Mouse (Mus musculus) forebrain, embryonic 15.5 days (tissue): ENCODE results near the gene Tekt1. TPM values are rescaled to one million over a fixed set of nuclear protein-coding genes. Genes with fewer than 3 reads are reported as not detected.

ENCODE experiments used
- ATAC-seq: fragments of 200-750 bp; cut with Nextera tagmentation; replicated peaks from 2 replicates; pipeline ENCODE4 v1.8.0; 2017; ENCODE audit warnings: mild to moderate bottlenecking, moderate TSS enrichment, moderate library complexity
- H3K27ac ChIP-seq: fragments of 300-500 bp; sonication (generic); replicated peaks from 2 replicates; pipeline ENCODE4 v1.5.1; 2015; ENCODE audit warnings: mild to moderate bottlenecking, inconsistent platforms
- H3K27me3 ChIP-seq: fragments of 300-500 bp; sonication (generic); 2 replicates; pipeline ENCODE4 v1.6.1; 2015; ENCODE audit warnings: inconsistent platforms
- H3K36me3 ChIP-seq: fragments of 300-500 bp; sonication (generic); 2 replicates; pipeline ENCODE4 v1.6.1; 2015; ENCODE audit warnings: mild to moderate bottlenecking, inconsistent platforms
- H3K4me1 ChIP-seq: fragments of 300-500 bp; sonication (generic); 2 replicates; pipeline ENCODE4 v1.6.1; 2015; ENCODE audit warnings: inconsistent platforms
- H3K4me2 ChIP-seq: fragments of 300-500 bp; sonication (generic); replicated peaks from 2 replicates; pipeline ENCODE4 v1.6.1; 2015; ENCODE audit warnings: mild to moderate bottlenecking, inconsistent platforms
- H3K4me3 ChIP-seq: fragments of 300-500 bp; sonication (generic); 2 replicates; pipeline ENCODE4 v1.5.1; 2015; ENCODE audit warnings: mild to moderate bottlenecking, inconsistent platforms
- H3K9ac ChIP-seq: fragments of 300-500 bp; sonication (generic); replicated peaks from 2 replicates; pipeline ENCODE4 v1.6.1; 2015; ENCODE audit warnings: mild to moderate bottlenecking, inconsistent platforms
- H3K9me3 ChIP-seq: fragments of 300-500 bp; sonication (generic); 2 replicates; pipeline ENCODE4 v1.6.1; 2016; ENCODE audit warnings: inconsistent platforms
- WGBS: fragments of 180-500 bp; shearing (Covaris S2); methylation state at CpG from one replicate; pipeline ENCODE4 v1.1.7; 2015; ENCODE audit warnings: mixed read lengths; 5-methylcytosine and 5-hydroxymethylcytosine counted together
- polyA plus RNA-seq: library from polyadenylated mRNA; unstranded; fragments of >200 nt; fragmentation: Nextera tagmentation; extraction: Ambion mirVana; gene quantifications from 2 replicates; pipeline ENCODE4 v1.2.1, GENCODE M21; 2015

Gene Tekt1
- polyA plus RNA-seq, 1 experiment from 2014 or later = 10.9 TPM

GRCm38 (mm10) chr11:72379351-72379750, 17.1 kb upstream of the Tekt1 start:
- no peak overlapping the region for H3K9ac ChIP-seq
- H3K4me2 ChIP-seq = no peak overlapping the region
- WGBS = 81% methylated on average over 4 of the region's 4 CpGs

GRCm38 (mm10) chr11:72378222-72378621, 16.0 kb upstream of the Tekt1 start:
- ATAC-seq = no peak
- WGBS = 77% methylated on average over 7 of the region's 7 CpGs
- H3K27ac ChIP-seq = no peak overlapping the region

More at GRCm38 (mm10) chr11:72379351-72379750, 17.1 kb upstream of the Tekt1 start:
- no peak for ATAC-seq
- no peaks in the 10 kb centered on the region for H3K4me1 ChIP-seq
- H3K36me3 ChIP-seq = no peaks in the 10 kb centered on the region
- no peak overlapping the region for H3K27ac ChIP-seq
- H3K27me3 ChIP-seq = no peaks in the 10 kb centered on the region
- no peak overlapping the region for H3K4me3 ChIP-seq
- H3K9me3 ChIP-seq = no peaks in the 10 kb centered on the region

GRCm38 (mm10) chr11:72376562-72376961, 14.3 kb upstream of the Tekt1 start:
- ATAC-seq = no peak
- H3K36me3 ChIP-seq = no peaks in the 10 kb centered on the region
- WGBS = 85% methylated on average over 2 of the region's 2 CpGs
- no peak overlapping the region for H3K4me3 ChIP-seq
- H3K9me3 ChIP-seq = no peaks in the 10 kb centered on the region
- no peaks in the 10 kb centered on the region for H3K4me1 ChIP-seq
- no peak overlapping the region for H3K27ac ChIP-seq
- H3K27me3 ChIP-seq = no peaks in the 10 kb centered on the region
- H3K9ac ChIP-seq = no peak overlapping the region
- no peak overlapping the region for H3K4me2 ChIP-seq

More at GRCm38 (mm10) chr11:72378222-72378621, 16.0 kb upstream of the Tekt1 start:
- Histone ChIP-seq H3K9me3 (no peaks in the 10 kb centered on the region), H3K36me3 (no peaks in the 10 kb centered on the region), H3K27me3 (no peaks in the 10 kb centered on the region), H3K9ac (no peak overlapping the region), H3K4me3 (no peak overlapping the region), H3K4me1 (no peaks in the 10 kb centered on the region), H3K4me2 (no peak overlapping the region)

- H3K4me2 ChIP-seq = no peak overlapping the region
- no peaks in the 10 kb centered on the region for H3K36me3 ChIP-seq
- no peak overlapping the region for H3K9ac ChIP-seq
- peaks cover 7% of the 10 kb centered on the region; the same call in 1 of the 2 replicates for H3K4me1 ChIP-seq
- H3K4me3 ChIP-seq = no peak overlapping the region
- 41% methylated on average over 12 of the region's 12 CpGs for WGBS
- H3K27ac ChIP-seq = no peak overlapping the region
- H3K9me3 ChIP-seq = no peaks in the 10 kb centered on the region
- H3K27me3 ChIP-seq = no peaks in the 10 kb centered on the region
- ATAC-seq = no peak
Measured at GRCm38 (mm10) chr11:72369904-72370672, 7.8 kb upstream of the Tekt1 start.

- no peak overlapping the region for H3K9ac ChIP-seq
- no peak overlapping the region for H3K4me2 ChIP-seq
- WGBS = 50% methylated on average over 11 of the region's 11 CpGs
- no peak overlapping the region for H3K27ac ChIP-seq
- H3K36me3 ChIP-seq = no peaks in the 10 kb centered on the region
- no peaks in the 10 kb centered on the region for H3K27me3 ChIP-seq
- no peaks in the 10 kb centered on the region for H3K9me3 ChIP-seq
- no peak overlapping the region for H3K4me3 ChIP-seq
- peaks cover 7% of the 10 kb centered on the region; the same call in 1 of the 2 replicates for H3K4me1 ChIP-seq
- no peak for ATAC-seq
Measured at GRCm38 (mm10) chr11:72367934-72368674, 5.9 kb upstream of the Tekt1 start.

GRCm38 (mm10) chr11:72366126-72366525, 3.9 kb upstream of the Tekt1 start:
- no peak overlapping the region for H3K4me3 ChIP-seq
- H3K9ac ChIP-seq = no peak overlapping the region
- no peaks in the 10 kb centered on the region for H3K27me3 ChIP-seq
- no peaks in the 10 kb centered on the region for H3K9me3 ChIP-seq
- H3K4me2 ChIP-seq = no peak overlapping the region
- WGBS = 92% methylated on average over 9 of the region's 9 CpGs
- H3K4me1 ChIP-seq = peaks cover 14% of the 10 kb centered on the region; the same call in 1 of the 2 replicates
- no peak overlapping the region for H3K27ac ChIP-seq
- no peaks in the 10 kb centered on the region for H3K36me3 ChIP-seq
- ATAC-seq = no peak

- Histone ChIP-seq H3K36me3 (no peaks in the 10 kb centered on the region), H3K9ac (no peak overlapping the region), H3K4me1 (peaks cover 14% of the 10 kb centered on the region; the same call in 1 of the 2 replicates), H3K27me3 (no peaks in the 10 kb centered on the region), H3K9me3 (no peaks in the 10 kb centered on the region), H3K27ac (no peak overlapping the region), H3K4me2 (no peak overlapping the region), H3K4me3 (no peak overlapping the region)
- WGBS = 92% methylated on average over 5 of the region's 5 CpGs
- ATAC-seq = no peak
Measured at GRCm38 (mm10) chr11:72364526-72364925, 2.3 kb upstream of the Tekt1 start.

- WGBS = 66% methylated on average over 8 of the region's 8 CpGs
- H3K27me3 ChIP-seq = no peaks in the 10 kb centered on the region
- H3K4me3 ChIP-seq = no peak overlapping the region
- no peaks in the 10 kb centered on the region for H3K36me3 ChIP-seq
- no peak overlapping the region for H3K27ac ChIP-seq
- no peak for ATAC-seq
- H3K9me3 ChIP-seq = no peaks in the 10 kb centered on the region
- no peak overlapping the region for H3K4me2 ChIP-seq
- H3K9ac ChIP-seq = no peak overlapping the region
- H3K4me1 ChIP-seq = peaks cover 14% of the 10 kb centered on the region; the same call in 1 of the 2 replicates
Measured at GRCm38 (mm10) chr11:72363523-72364240, 1.4 kb upstream of the Tekt1 start.

- Histone ChIP-seq H3K36me3 (no peaks in the 10 kb centered on the region), H3K4me1 (peaks cover 7% of the 10 kb centered on the region; the same call in 1 of the 2 replicates), H3K9ac (peak overlapping the region; percentile 62), H3K27ac (no peak overlapping the region; the same call in 1 of the 2 replicates), H3K4me3 (peak overlapping the region; percentile 45), H3K9me3 (no peaks in the 10 kb centered on the region), H3K4me2 (peak overlapping the region; percentile 87), H3K27me3 (no peaks in the 10 kb centered on the region)
- 6% methylated on average over 42 of the region's 42 CpGs for WGBS
- ATAC-seq = peak; percentile 92
Measured at GRCm38 (mm10) chr11:72361385-72362346, 576 bp downstream of the Tekt1 start.

GRCm38 (mm10) chr11:72354971-72355728, 7.1 kb downstream of the Tekt1 start:
- Histone ChIP-seq H3K9ac (no peak overlapping the region), H3K27ac (no peak overlapping the region), H3K27me3 (no peaks in the 10 kb centered on the region), H3K4me3 (no peak overlapping the region), H3K4me1 (peaks cover 5% of the 10 kb centered on the region; the same call in 1 of the 2 replicates), H3K36me3 (no peaks in the 10 kb centered on the region), H3K4me2 (peak overlapping the region; percentile 29), H3K9me3 (no peaks in the 10 kb centered on the region)
- 24% methylated on average over 20 of the region's 20 CpGs for WGBS
- no peak for ATAC-seq
